Mouse (Mus musculus) olfactory bulb, adult 2 months (tissue): Measurements from ENCODE around the gene Slc35a3.

Source experiments
- CTCF ChIP-seq: fragments of 200-500 bp; IDR thresholded peaks from 2 replicates; pipeline ENCODE4 v1.5.1; 2012; ENCODE audit warnings: low read depth, mild to moderate bottlenecking, low read length, moderate library complexity; ENCODE audit not compliant: insufficient read depth
- POLR2A ChIP-seq: fragments of 200-500 bp; IDR thresholded peaks from 2 replicates; pipeline ENCODE4 v1.6.1; 2012; ENCODE audit warnings: mild to moderate bottlenecking, low read depth, low read length, moderate library complexity; ENCODE audit not compliant: insufficient read depth

GRCm38 (mm10) chr3:116631459-116631858 is 81.2 kb downstream of the Slc35a3 start:
- TF ChIP-seq CTCF (no peak), POLR2A (no peak)
